Mouse (Mus musculus) kidney, postnatal 0 days (tissue): ENCODE measurements around the gene Arhgap24. TPM values are rescaled to one million over a fixed set of nuclear protein-coding genes. Genes with fewer than 3 reads are reported as not detected.

Source experiments
- ATAC-seq: fragments of 200-750 bp; cut with Nextera tagmentation; replicated peaks from 2 replicates; pipeline ENCODE4 v1.8.0; 2017; ENCODE audit warnings: low read depth, moderate number of reproducible peaks, moderate TSS enrichment, moderate library complexity; ENCODE audit not compliant: low FRiP score
- DNase-seq: peaks from one replicate; pipeline ENCODE4 v3.0.0-alpha.2; 2016; ENCODE audit warnings: low spot score
- H3K27ac ChIP-seq: fragments of 300-500 bp; sonication (generic); 2 replicates; pipeline ENCODE4 v1.5.1; 2014; ENCODE audit warnings: mild to moderate bottlenecking
- H3K27me3 ChIP-seq: fragments of 300-500 bp; sonication (generic); 2 replicates; pipeline ENCODE4 v1.6.1; 2014; ENCODE audit warnings: low read length, mixed read lengths; ENCODE audit not compliant: insufficient read depth
- H3K36me3 ChIP-seq: fragments of 300-500 bp; sonication (generic); 2 replicates; pipeline ENCODE4 v1.6.1; 2014; ENCODE audit warnings: low read length, mixed read lengths; ENCODE audit not compliant: insufficient read depth
- H3K4me1 ChIP-seq: fragments of 300-500 bp; sonication (generic); replicated peaks from 2 replicates; pipeline ENCODE4 v1.6.1; 2014; ENCODE audit warnings: antibody characterized with exemption, low read length, mixed read lengths; ENCODE audit not compliant: insufficient read depth
- H3K4me2 ChIP-seq: fragments of 300-500 bp; sonication (generic); 2 replicates; pipeline ENCODE4 v1.6.1; 2014; ENCODE audit warnings: mild to moderate bottlenecking, low read length, moderate library complexity, mixed read lengths
- H3K4me3 ChIP-seq: fragments of 300-500 bp; sonication (generic); replicated peaks from 2 replicates; pipeline ENCODE4 v1.5.1; 2014; ENCODE audit warnings: low read depth, low read length
- H3K9ac ChIP-seq: fragments of 300-500 bp; sonication (generic); 2 replicates; pipeline ENCODE4 v1.6.1; 2014; ENCODE audit warnings: low read depth, low read length
- H3K9me3 ChIP-seq: fragments of 300-500 bp; sonication (generic); replicated peaks from 2 replicates; pipeline ENCODE4 v1.6.1; 2016; ENCODE audit warnings: low read length, inconsistent platforms, mixed read lengths
- CTCF ChIP-seq: IDR thresholded peaks from 2 replicates; pipeline ENCODE4 v1.5.1; 2016; ENCODE audit warnings: antibody characterized with exemption, low read depth, mild to moderate bottlenecking, moderate library complexity
- WGBS: fragments of 180-500 bp; shearing (Covaris S2); extraction: QIAGEN DNeasy Blood & Tissue Kit; methylation state at CpG from one replicate; pipeline ENCODE4 v1.1.7; 2014; 5-methylcytosine and 5-hydroxymethylcytosine counted together
- polyA plus RNA-seq: library from polyadenylated mRNA; unstranded; fragments of >200 nt; fragmentation: Nextera tagmentation; extraction: Ambion mirVana; gene quantifications from 2 replicates; pipeline ENCODE4 v1.2.1, GENCODE M21; 2015

The Arhgap24 gene
- polyA plus RNA-seq, 1 experiment from 2014 or later, result 99.9 TPM

DNA sequence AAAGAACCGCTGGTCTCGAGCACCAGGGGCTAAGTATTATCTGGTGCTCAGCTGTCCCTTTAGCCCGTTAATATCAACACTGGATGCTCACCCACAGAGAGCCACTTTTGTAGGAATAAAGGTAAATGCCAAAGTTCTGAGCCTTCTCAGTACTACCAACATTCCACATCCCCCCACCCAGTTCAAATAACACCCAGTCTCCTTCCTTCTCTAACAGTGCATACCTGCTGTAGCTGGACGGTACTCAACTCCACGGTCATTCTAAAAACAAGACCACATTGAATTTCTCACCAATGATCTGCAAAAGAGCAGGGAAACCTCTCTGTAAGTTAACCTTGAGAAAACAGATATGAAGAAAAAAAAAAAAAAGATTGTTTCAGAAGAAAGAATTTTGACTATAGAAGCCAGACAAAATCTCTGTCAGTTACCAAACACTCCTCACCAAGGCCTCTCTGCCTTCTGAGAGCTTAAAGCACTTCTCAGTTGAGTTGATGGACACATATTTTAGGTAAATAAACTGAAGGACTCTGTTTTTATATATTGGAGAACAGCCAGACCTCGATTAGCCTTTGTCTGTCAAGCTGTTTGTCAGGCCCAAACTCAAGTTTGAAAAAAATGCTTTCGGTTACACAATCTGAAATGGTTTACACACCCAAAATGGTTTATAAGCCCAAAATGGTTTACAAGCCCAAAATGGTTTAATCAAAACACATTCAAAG lies 29.0 kb upstream of the Arhgap24 start:
- ATAC-seq, result no peak
- DNase-seq, result no peak
- Histone ChIP-seq H3K9me3 (no peaks in the 10 kb centered on the region), H3K27ac (no peak overlapping the region), H3K27me3 (no peaks in the 10 kb centered on the region), H3K4me3 (no peak overlapping the region), H3K36me3 (no peaks in the 10 kb centered on the region), H3K9ac (no peak overlapping the region), H3K4me2 (no peak overlapping the region), H3K4me1 (no peaks in the 10 kb centered on the region)
- WGBS, result 79% methylated on average over 7 of the region's 7 CpGs
- no peak for TF ChIP-seq CTCF

DNA sequence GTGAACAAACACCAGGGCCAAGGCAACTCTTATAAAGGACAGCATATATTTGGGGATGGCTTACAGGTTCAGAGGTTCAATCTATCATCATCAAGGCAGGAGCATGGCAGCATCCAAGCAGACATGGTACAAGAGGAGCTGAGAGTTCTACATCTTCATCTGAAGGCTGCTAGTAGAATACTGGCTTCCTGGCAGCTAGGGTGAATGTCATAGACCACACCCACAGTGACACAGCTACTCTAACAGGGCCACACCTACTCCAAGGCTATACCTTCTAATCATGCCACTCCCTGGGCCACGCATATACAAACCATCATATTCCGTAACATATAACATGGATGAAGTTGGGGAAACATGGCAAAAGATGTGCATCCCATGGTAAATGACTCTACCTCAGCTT lies 27.9 kb upstream of the Arhgap24 start:
- no peak overlapping the region for H3K4me3 ChIP-seq
- no peaks in the 10 kb centered on the region for H3K9me3 ChIP-seq
- WGBS, result 93% methylated on average over 2 of the region's 2 CpGs
- no peak overlapping the region for H3K4me2 ChIP-seq
- no peaks in the 10 kb centered on the region for H3K27me3 ChIP-seq
- no peak for ATAC-seq
- no peak for TF ChIP-seq CTCF
- no peak for DNase-seq
- H3K4me1 ChIP-seq, result no peaks in the 10 kb centered on the region
- no peak overlapping the region for H3K27ac ChIP-seq
- no peak overlapping the region for H3K9ac ChIP-seq
- H3K36me3 ChIP-seq, result no peaks in the 10 kb centered on the region

DNA sequence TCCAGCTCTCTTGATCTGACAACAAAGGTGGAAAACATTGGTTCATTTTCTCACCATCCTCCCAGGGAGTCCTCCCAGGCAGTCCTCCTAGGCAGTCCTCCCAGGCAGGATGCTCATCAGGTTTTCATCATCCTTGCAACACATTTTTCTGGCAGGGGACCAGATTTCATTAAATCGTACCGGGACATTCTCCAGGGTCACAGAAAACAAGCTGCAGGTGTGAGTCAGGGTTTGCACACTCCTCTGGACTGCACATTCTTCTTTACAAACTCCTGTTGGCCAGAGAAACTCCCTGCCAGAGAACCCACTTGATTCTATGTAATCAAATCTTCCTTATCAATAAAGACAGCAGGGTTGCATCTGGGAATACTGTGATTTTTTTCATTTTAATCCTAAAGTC lies 25.9 kb upstream of the Arhgap24 start:
- TF ChIP-seq CTCF, result no peak
- H3K27me3 ChIP-seq, result no peaks in the 10 kb centered on the region
- H3K4me1 ChIP-seq, result no peaks in the 10 kb centered on the region
- no peak for DNase-seq
- H3K27ac ChIP-seq, result no peak overlapping the region
- no peak overlapping the region for H3K4me3 ChIP-seq
- no peak overlapping the region for H3K4me2 ChIP-seq
- no peak for ATAC-seq
- H3K9ac ChIP-seq, result no peak overlapping the region
- WGBS, result 43% methylated on average over 2 of the region's 2 CpGs
- no peaks in the 10 kb centered on the region for H3K9me3 ChIP-seq
- no peaks in the 10 kb centered on the region for H3K36me3 ChIP-seq

DNA sequence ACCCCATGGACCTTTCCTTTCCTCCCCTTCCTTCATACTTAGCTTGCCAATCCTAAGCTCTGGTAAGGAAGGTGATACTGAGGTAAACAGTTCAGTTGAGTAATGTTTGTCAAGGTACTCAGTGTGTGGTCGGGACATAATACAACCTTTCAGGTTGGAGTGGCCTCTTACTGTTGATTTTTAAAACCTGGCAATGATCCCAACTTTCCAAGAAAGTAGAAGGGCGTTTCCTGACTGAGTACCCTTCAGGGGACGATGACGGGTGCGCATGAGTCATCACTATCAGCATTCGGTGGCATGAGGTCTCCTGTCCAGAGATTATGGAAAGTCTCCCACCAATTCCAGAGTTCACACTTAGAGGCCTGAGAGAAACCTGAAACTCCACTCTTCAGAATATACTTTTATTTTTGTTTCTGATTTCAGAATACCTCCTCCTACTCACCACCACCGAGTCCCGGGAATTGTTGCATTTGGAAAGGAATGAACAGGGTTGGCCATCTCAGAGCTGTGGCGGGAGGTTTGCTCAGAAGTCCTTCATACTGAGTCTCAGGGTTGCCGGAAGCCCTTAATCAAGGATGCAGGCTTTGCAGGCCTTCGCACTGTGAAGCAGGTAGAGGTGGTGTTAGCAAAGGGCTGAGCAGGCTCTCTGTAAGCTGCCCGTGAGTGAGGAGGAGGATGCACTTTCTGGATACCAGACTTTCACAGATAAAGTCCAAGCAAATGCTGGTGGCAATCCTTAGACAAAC lies 20.6 kb upstream of the Arhgap24 start:
- no peak overlapping the region for H3K27ac ChIP-seq

DNA sequence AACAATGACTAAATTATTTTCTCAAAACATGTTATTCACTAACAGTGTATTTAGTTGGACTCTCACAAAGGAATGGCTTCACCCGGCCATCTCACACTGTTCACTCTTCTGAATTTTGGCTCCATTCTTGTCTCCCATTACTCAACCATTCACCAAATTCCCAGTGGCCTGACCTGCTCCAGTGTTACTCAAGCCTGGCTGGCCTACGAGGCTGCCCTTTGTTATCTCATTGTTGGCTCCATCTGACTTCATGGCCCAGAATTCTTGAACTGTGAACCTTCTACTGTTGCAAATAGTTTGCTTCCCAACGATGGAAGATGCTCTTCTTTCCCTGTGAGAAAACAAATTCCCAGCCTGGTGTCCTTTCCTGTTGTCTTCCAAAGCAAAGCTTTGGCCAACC lies 18.2 kb upstream of the Arhgap24 start:
- 72% methylated on average over 3 of the region's 3 CpGs for WGBS
- DNase-seq (no peak), ATAC-seq (no peak)
- Histone ChIP-seq H3K27me3 (no peaks in the 10 kb centered on the region), H3K9ac (no peak overlapping the region), H3K36me3 (no peaks in the 10 kb centered on the region), H3K4me1 (no peaks in the 10 kb centered on the region), H3K4me2 (no peak overlapping the region), H3K27ac (no peak overlapping the region), H3K4me3 (no peak overlapping the region), H3K9me3 (no peaks in the 10 kb centered on the region)
- TF ChIP-seq CTCF, result no peak

More for the DNA sequence above, 20.6 kb upstream of the Arhgap24 start:
- Histone ChIP-seq H3K4me3 (no peak overlapping the region), H3K36me3 (no peaks in the 10 kb centered on the region), H3K27me3 (no peaks in the 10 kb centered on the region), H3K9ac (no peak overlapping the region), H3K4me2 (no peak overlapping the region), H3K9me3 (no peaks in the 10 kb centered on the region), H3K4me1 (no peaks in the 10 kb centered on the region)
- ATAC-seq, result no peak
- DNase-seq, result no peak
- no peak for TF ChIP-seq CTCF
- WGBS, result 63% methylated on average over 12 of the region's 12 CpGs

DNA sequence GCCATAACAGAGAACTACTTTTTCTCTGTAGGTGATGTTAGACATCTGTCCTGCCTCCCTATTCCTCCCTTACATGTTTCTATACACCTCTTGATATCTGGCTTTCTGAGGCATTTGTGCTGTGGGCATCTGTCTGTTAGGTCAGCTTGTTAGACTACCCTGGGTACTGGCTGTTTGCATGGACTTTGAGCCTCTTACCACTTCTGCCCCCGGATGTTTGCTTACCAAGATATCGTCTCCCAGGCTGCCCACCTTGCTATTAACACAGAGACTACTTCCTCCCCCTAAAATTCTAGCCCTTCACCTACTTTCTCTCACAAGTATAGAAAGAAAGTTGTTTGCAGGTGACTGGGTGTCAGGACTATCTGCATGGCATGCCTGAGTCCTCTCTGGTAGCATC lies 15.8 kb upstream of the Arhgap24 start:
- no peak overlapping the region for H3K9ac ChIP-seq
- DNase-seq (no peak), ATAC-seq (no peak)
- H3K4me1 ChIP-seq, result no peaks in the 10 kb centered on the region
- 78% methylated on average over 2 of the region's 2 CpGs for WGBS
- H3K4me2 ChIP-seq, result no peak overlapping the region
- no peak overlapping the region for H3K27ac ChIP-seq
- no peaks in the 10 kb centered on the region for H3K27me3 ChIP-seq
- no peak overlapping the region for H3K4me3 ChIP-seq
- TF ChIP-seq CTCF, result no peak
- no peaks in the 10 kb centered on the region for H3K36me3 ChIP-seq
- H3K9me3 ChIP-seq, result no peaks in the 10 kb centered on the region
